ENCODE assay signal across 16 mouse cellular contexts in genomic region chr17:49474051-49474450, GRCm38 (mm10). TPM values are rescaled to one million over a fixed set of nuclear protein-coding genes. Genes with fewer than 3 reads are reported as not detected.
DNase-seq lines count a peak whose midpoint lies in the region.
"Had no signal": no experiment of that assay in that cellular context is flagged by ENCODE, and none has a peak within 500 bp of the region (broad histone marks: within the 10 kb centered on the region; RNA-seq: fewer than 3 reads in every experiment).

No protein-coding gene starts in this region.

- DNase-seq in frontal cortex, adult 2 months (ENCODE audit: extremely low spot score in 1 of 2, low spot score in 1 of 2) = peak; percentile 53 to 59
- no peak for DNase-seq in frontal cortex, postnatal 14 days (ENCODE audit: low spot score in 2 of 2)
- DNase-seq in layer of hippocampus, adult 9-11 months = peak; percentile 35
- DNase-seq in layer of hippocampus, postnatal 25 days (ENCODE audit: extremely low spot score in 1 of 2, low spot score in 1 of 2) = no peak
- peak; percentile 86 for DNase-seq in 3T3-L1 (ENCODE audit: low read depth, low spot score)
- peak; percentile 38 for DNase-seq in gonadal fat pad, adult 2 months (ENCODE audit: low read depth)
- no peak for DNase-seq in retina, postnatal 1 day
- no peak for DNase-seq in adrenal gland, postnatal 4 days (ENCODE audit: low spot score in 2 of 2)
- DNase-seq: adrenal gland, postnatal 14 days; cerebellum, adult 8-10 months; heart, adult 18-20 months; heart, postnatal 10 days; kidney, adult 9 months; liver, embryonic 13.5 days; midbrain, embryonic 14.5 days; thymus, postnatal 4 days had no signal

RNA-seq across cellular contexts. Expression of gene Mocs1, which starts 45.9 kb away (rescaled TPM):
- 8.3 and 8.9 TPM in 2 replicates for polyA plus RNA-seq in frontal cortex, adult 2 months (2012; rRNA removed)
- total RNA-seq in layer of hippocampus, postnatal 25 days (2021) = 10 to 100 TPM; 12.9 to 13.7 TPM
- 41.1 and 50.3 TPM in 2 replicates for polyA plus RNA-seq in gonadal fat pad, adult 2 months (2012; rRNA removed)
- total RNA-seq in adrenal gland, postnatal 4 days (2021) = 10 to 100 TPM; 49.9 to 58.4 TPM

Comparison
In these comparisons a context has a peak if more than half of its experiments do, and no peak if none do; other contexts are left out.
1. DNase-seq: peak in frontal cortex, adult 2 months (2 of 2), layer of hippocampus, adult 9-11 months (single experiment), 3T3-L1 (single experiment) and gonadal fat pad, adult 2 months (single experiment); none in frontal cortex, postnatal 14 days (0 of 2), layer of hippocampus, postnatal 25 days (0 of 2), retina, postnatal 1 day (single experiment) and adrenal gland, postnatal 4 days (0 of 2).